Mouse (Mus musculus) yolk sac, embryonic 10.5 days (tissue): ENCODE results near the gene Akap6.
A peak's percentile ranks its signal among the peaks of the same experiment; 100 is the strongest.

Experiments used
- DNase-seq: peaks from one replicate; pipeline ENCODE4 v3.0.0-alpha.2; 2017; ENCODE audit warnings: low spot score

Akap6 gene

GRCm38 (mm10) chr12:52904046-52904445, 204.9 kb downstream of the Akap6 start:
- no peak for DNase-seq

- no peak for DNase-seq
Measured at GRCm38 (mm10) chr12:52908448-52909066, 209.4 kb downstream of the Akap6 start.

- no peak for DNase-seq
Measured at GRCm38 (mm10) chr12:52910345-52910744, 211.2 kb downstream of the Akap6 start.

DNA sequence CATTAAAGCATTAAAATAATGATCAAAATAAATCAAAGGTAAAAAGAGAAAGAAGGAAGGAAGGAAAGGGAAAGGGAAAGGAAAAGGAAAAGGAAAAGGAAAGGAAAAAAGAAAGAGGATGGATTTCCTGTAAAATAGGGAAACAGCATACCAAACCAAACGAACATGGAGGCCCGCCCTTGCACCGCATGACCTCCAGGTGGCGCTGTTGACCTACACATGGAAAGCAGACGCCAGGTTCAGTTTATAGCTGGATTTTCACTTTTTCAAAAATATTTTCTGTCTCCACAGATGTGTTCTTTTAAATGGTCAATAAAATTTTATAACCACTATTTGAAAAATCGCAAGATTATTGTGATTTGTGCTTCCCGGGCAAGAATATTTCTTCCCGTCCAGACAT, 211.6 kb downstream of the Akap6 start:
- DNase-seq = peak; percentile 27

DNA sequence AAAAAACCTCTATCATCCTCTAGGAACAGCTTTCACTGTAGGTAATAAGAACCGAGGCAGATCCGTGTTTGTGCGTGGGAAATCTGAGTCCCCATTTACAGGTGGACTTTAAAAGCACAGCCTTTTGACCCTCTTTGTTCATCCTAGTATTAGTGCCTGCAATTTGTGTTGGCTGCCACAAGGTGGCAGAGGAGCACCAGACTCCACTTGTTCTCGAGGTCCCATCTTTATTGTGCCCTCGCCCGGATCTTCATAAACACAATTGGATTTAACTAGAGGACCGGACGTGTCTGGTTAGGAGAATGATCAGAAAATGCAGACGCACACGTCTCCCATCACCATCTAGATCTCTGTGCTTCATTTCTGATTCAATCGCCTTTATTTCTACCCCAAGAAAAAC, 219.8 kb downstream of the Akap6 start:
- no peak for DNase-seq

- no peak for DNase-seq
Measured at GRCm38 (mm10) chr12:52922510-52922909, 223.3 kb downstream of the Akap6 start.

GRCm38 (mm10) chr12:52925448-52925847, 226.3 kb downstream of the Akap6 start:
- DNase-seq = no peak

DNA sequence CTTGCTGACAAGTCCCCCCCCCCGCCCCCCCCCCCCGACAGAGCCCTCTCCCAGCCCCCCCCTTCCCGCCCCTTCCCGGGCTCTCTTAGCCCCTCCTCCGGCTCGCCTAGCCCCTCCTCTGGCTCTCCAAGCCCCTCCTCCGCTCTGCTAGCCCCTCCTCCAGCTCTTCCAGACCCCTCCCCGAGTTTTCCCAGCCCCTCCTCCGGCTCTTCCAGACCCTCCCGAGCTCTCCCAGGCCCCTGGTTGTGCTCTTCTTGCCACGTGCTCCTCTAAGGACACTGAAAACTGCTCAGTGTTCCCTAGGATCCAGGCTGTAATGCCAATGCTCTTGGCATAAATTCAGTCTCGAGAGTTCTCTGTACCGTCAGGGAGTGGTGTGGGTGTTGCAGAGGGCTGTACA, 234.6 kb downstream of the Akap6 start:
- no peak for DNase-seq

DNA sequence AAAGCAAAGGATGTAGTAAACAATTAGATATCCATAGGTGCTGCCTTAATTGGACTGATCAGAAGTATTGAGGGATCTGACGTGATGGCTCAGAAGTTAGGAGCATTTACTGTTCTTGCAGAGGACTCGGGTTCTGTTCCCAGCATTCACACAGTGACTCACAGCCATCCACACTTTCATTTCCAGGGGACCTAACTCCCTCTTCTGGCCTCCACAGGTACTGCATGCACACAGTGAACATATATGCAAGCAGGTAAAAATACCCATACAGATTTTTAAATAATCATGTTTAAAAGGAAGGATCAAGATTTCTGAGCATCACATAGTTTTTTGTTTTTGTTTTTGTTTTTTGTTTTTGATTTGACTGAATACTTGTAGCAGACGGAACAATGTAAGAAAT, 235.8 kb downstream of the Akap6 start:
- no peak for DNase-seq

DNA sequence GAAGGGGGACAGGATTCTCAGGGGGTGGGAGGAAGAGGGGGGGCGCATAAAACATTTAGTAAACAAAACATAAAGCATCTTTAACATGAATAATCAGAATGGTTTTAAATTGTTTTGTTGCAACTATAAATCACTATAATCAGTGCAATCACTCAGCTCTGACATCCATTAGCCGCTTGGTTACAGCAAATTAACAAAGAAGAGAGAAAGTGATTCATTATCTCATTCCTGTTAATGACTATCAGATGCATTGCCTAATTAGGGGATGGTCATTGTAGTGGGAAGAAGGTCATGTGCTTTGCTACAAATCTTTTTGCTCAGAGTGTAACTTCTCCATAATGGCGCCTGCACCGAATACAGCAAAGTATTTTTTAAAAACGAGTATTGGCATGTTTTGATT, 239.6 kb downstream of the Akap6 start:
- DNase-seq = no peak

GRCm38 (mm10) chr12:52939324-52939946, 240.3 kb downstream of the Akap6 start:
- no peak for DNase-seq

DNA sequence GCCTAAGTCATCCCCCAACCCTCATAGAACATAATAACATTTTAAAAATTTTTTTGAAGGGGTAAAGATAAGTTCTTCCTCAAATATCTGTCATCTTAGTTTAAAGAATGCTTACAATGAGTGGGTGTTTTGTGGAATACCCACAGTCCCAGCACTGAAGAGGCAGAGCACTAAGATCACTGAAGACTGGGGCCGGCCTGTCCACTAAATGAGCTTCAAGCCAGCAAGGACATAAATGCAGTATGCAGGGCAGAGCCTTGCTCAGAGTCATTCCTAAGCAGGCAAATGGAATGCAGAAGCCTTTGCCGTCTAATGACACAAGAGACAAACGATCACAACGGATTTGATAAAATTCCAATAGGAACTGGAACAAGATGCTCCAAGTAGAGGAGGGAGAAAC, 242.8 kb downstream of the Akap6 start:
- no peak for DNase-seq

- no peak for DNase-seq
Measured at GRCm38 (mm10) chr12:52944274-52944673, 245.1 kb downstream of the Akap6 start.

GRCm38 (mm10) chr12:52944949-52945348, 245.8 kb downstream of the Akap6 start:
- no peak for DNase-seq

- DNase-seq = no peak
Measured at GRCm38 (mm10) chr12:52950660-52951059, 251.5 kb downstream of the Akap6 start.

DNA sequence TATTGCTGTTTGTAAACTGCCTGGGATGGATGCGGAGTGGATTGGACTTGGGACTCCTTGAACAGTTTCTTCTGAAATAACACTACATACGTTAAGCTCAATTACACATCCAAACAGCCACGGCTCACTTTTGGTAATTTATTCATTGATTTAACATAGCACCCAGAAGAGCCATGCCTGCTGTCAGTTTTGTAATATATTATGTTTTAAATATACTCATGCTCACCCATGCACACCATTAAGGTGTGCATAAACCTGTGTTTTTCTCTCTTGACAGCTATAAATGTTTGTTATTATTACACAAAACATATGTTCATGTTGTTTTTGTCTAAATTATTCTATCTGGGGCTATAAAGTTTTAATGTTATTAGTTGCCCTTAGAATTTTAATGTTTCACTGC, 258.4 kb downstream of the Akap6 start:
- DNase-seq = no peak

- DNase-seq = no peak
Measured at GRCm38 (mm10) chr12:52957994-52958393, 258.8 kb downstream of the Akap6 start.

GRCm38 (mm10) chr12:52991745-52992144, 292.6 kb downstream of the Akap6 start:
- DNase-seq = no peak

- DNase-seq = peak; percentile 3
Measured at GRCm38 (mm10) chr12:53012336-53012735, 313.2 kb downstream of the Akap6 start.

- DNase-seq = no peak
Measured at GRCm38 (mm10) chr12:53014539-53014938, 315.4 kb downstream of the Akap6 start.

GRCm38 (mm10) chr12:53024575-53025246, 325.5 kb downstream of the Akap6 start:
- DNase-seq = no peak

- DNase-seq = no peak
Measured at GRCm38 (mm10) chr12:53027308-53027707, 328.1 kb downstream of the Akap6 start.

GRCm38 (mm10) chr12:53028926-53029325, 329.7 kb downstream of the Akap6 start:
- no peak for DNase-seq

GRCm38 (mm10) chr12:53029910-53030309, 330.7 kb downstream of the Akap6 start:
- no peak for DNase-seq
